Comparison of ENCODE assay signal across 17 mouse cellular contexts in the genomic region with DNA sequence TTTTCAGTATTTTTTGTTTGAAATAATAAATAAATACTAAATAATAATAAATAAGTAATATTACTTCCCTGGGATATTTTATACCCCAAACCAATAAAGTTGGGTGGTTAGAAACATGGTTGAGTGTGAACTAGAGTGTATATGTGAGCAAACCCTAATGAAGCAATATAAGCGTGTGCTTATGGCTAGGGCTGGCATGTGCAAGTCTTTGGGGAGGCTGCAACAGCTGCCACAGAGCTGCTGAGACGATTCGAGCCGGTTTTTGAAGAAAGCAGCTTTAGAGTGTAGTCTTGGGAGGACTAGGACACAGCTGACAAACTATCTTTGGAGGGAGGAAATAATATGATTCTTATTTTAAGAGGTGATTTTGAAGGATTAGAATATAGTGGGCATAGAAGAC. TPM values are rescaled to one million over a fixed set of nuclear protein-coding genes. Genes with fewer than 3 reads are reported as not detected.
"Had no signal": no experiment of that assay in that cellular context is flagged by ENCODE, and none has a peak within 500 bp of the region (broad histone marks: within the 10 kb centered on the region; RNA-seq: fewer than 3 reads in every experiment).

No protein-coding gene starts in this region.

- DNase-seq: liver, postnatal 0 days; lung, adult 2 months; lung, postnatal 14 days; lung, postnatal 36 days; right cerebral cortex, postnatal 14 days; thymus, adult 2 months; thymus, postnatal 25 days; thymus, postnatal 4 days had no signal

- H3K4me1 ChIP-seq: liver, embryonic 15.5 days; lung, embryonic 15.5 days; neural tube, embryonic 12.5 days; stomach, embryonic 15.5 days had no signal

- H3K9me3 ChIP-seq: liver, embryonic 15.5 days; lung, embryonic 15.5 days; megakaryocyte, embryonic 14.5 days; midbrain, embryonic 13.5 days; neural tube, embryonic 12.5 days; stomach, embryonic 15.5 days had no signal

- H3K27me3 ChIP-seq: liver, embryonic 15.5 days; lung, embryonic 15.5 days; megakaryocyte, embryonic 14.5 days; midbrain, embryonic 13.5 days; neural tube, embryonic 12.5 days; stomach, embryonic 15.5 days had no signal

- H3K9ac ChIP-seq: liver, embryonic 15.5 days; liver, postnatal 0 days; lung, embryonic 15.5 days; midbrain, embryonic 13.5 days; neural tube, embryonic 12.5 days; stomach, embryonic 15.5 days had no signal

- H3K4me3 ChIP-seq: liver, embryonic 15.5 days; lung, embryonic 15.5 days; megakaryocyte, embryonic 14.5 days; midbrain, embryonic 13.5 days; neural tube, embryonic 12.5 days; stomach, embryonic 15.5 days had no signal

- H3K27ac ChIP-seq: liver, embryonic 15.5 days; lung, embryonic 15.5 days; macrophage; midbrain, embryonic 13.5 days; neural tube, embryonic 12.5 days; stomach, embryonic 15.5 days; stomach, postnatal 0 days had no signal

- H3K4me2 ChIP-seq: liver, embryonic 15.5 days; lung, embryonic 15.5 days; midbrain, embryonic 13.5 days; neural tube, embryonic 12.5 days; stomach, embryonic 15.5 days had no signal

- ATAC-seq: liver, postnatal 0 days; lung, postnatal 0 days; midbrain, embryonic 13.5 days had no signal

RNA-seq across cellular contexts. Expression of a gene that starts 57.5 kb away (rescaled TPM):
- polyA plus RNA-seq: macrophage had no signal
